Mouse (Mus musculus): ENCODE results near the gene Lrrc27. TPM values are rescaled to one million over a fixed set of nuclear protein-coding genes. Genes with fewer than 3 reads are reported as not detected.

Lrrc27 gene
- polyA plus RNA-seq, 1 experiment from 2014 or later = 5.1 TPM

DNA sequence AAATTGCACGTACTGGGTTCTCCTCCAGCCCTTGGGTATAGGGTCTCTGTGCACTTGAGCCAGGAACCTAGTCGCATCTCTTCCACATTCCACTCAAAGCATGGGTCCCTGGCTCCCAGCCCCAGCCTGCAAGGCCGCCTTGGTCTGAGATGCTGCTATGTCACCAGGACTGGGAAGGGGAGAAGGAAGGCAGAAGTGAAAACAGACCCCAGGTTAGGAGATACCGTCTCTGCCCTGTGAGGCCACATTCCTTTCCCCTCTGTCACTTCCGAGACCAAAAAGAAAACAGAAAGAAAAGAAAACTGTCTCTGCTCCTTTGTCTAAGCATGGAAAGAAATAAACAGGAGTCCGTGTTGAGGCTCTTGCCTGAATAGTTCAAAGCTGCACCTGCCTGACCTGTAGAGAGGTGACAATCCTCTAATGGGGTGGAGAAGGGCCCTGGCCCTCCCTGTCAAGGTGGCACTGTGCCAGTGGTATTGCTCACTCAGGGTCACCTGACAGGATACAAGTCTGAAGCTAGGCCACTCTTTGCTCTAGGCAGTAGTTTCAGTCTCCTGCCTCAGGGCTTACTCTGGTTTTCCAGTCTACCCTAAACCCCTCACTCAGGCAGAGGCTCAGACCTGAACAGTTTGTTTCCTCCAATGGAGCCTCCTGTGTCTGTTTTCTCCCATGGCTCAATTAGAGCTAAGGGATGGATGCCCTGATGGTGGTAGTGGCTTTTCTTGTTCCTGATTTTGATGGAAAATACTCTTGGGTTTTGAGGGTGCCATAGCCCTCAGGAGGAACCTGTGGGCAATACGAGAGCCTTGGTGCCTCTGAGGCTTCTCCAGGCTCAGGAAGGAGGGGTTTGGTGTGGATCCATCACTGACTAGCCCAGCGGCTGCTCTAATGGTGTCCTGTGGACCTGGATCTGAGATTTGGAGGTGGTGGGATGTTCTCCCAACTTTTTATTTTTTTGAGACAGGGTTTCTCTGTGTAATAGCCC lies 54.4 kb downstream of the Lrrc27 start:
- no peaks in the 10 kb centered on the region for H3K27me3 ChIP-seq (ENCODE audit: control insufficient read depth, insufficient read depth, low read length)
- peak; percentile 50; the same call in 1 of the 2 replicates for ATAC-seq (ENCODE audit: low FRiP score, low TSS enrichment)
- no peaks in the 10 kb centered on the region for H3K9me3 ChIP-seq (ENCODE audit: control insufficient read depth, low read length)
- TF ChIP-seq CTCF (IDR thresholded peaks at IDR 0.05; ENCODE audit: low read depth) = no peak
- TF ChIP-seq EP300 (optimal IDR thresholded peaks at IDR 0.05) = no peak
- H3K9ac ChIP-seq (ENCODE audit: low read length) = no peak overlapping the region
- DNase-seq (ENCODE audit: low spot score) = peak; percentile 72
- H3K4me1 ChIP-seq (replicated peaks; ENCODE audit: control insufficient read depth, insufficient read depth) = peaks cover 8% of the 10 kb centered on the region
- no peak overlapping the region for H3K4me2 ChIP-seq (replicated peaks; ENCODE audit: low read depth)
- H3K27ac ChIP-seq (replicated peaks) = no peak overlapping the region
- WGBS = 62% methylated on average over 8 of the region's 8 CpGs
- no peak overlapping the region for H3K4me3 ChIP-seq (ENCODE audit: low read depth, low read length)
- H3K36me3 ChIP-seq (ENCODE audit: control insufficient read depth, insufficient read depth, low read length) = no peaks in the 10 kb centered on the region; the same call in 1 of the 2 replicates

DNA sequence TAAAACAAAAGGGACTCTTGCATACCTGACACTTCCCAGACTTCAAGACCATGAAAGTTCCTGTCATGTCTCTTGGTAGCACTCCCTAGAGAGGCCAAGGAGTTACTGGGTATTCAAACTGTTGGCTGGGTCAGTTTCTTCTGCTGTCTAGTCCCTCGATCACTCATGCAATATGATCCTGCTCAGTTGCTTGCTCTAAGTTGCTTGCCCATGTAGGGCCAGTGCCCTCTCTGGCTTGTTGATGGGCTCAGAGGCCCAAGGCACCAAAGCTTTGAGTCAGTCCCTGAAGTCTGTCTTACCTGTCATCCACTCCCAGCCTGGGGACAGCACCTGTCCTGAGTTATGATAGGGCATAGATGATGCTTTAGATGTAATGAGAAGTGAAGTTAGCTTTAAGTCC lies 58.0 kb downstream of the Lrrc27 start:
- peaks cover 15% of the 10 kb centered on the region; the same call in 1 of the 2 replicates for H3K4me1 ChIP-seq (replicated peaks; ENCODE audit: control insufficient read depth, insufficient read depth)
- no peak overlapping the region for H3K9ac ChIP-seq (ENCODE audit: low read length)
- no peak for ATAC-seq (ENCODE audit: low FRiP score, low TSS enrichment)

DNA sequence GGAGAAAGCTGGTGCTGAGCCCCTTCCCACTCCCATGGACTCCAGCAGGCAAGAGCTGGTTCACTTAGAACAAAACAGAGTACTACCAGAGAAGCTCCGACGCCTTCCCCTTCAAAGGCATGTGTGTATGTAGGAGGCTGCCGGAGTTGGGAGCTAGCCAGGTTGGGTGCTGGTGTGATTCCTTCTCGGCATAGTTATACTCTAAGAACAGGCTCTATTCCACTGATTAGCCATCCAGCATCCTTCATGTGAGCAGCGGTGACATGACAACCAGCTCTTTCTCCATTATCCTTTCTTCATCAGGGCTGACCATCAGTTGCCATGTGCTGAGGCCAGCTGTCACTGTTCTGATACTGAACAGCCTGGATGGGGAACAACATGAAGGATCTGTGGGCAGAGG lies 59.1 kb downstream of the Lrrc27 start:
- TF ChIP-seq EP300 (optimal IDR thresholded peaks at IDR 0.05) (no peak), CTCF (IDR thresholded peaks at IDR 0.05; ENCODE audit: low read depth) (no peak)
- Histone ChIP-seq H3K36me3 (ENCODE audit: control insufficient read depth, insufficient read depth, low read length) (no peaks in the 10 kb centered on the region; the same call in 1 of the 2 replicates), H3K4me1 (replicated peaks; ENCODE audit: control insufficient read depth, insufficient read depth) (peaks cover 15% of the 10 kb centered on the region; the same call in 1 of the 2 replicates), H3K9me3 (ENCODE audit: control insufficient read depth, low read length) (no peaks in the 10 kb centered on the region), H3K27ac (replicated peaks) (peak overlapping the region; percentile 13; the same call in 1 of the 2 replicates), H3K9ac (ENCODE audit: low read length) (no peak overlapping the region), H3K4me2 (replicated peaks; ENCODE audit: low read depth) (no peak overlapping the region), H3K27me3 (ENCODE audit: control insufficient read depth, insufficient read depth, low read length) (no peaks in the 10 kb centered on the region), H3K4me3 (ENCODE audit: low read depth, low read length) (no peak overlapping the region)
- 40% methylated on average over 5 of the region's 5 CpGs for WGBS
- ATAC-seq (ENCODE audit: low FRiP score, low TSS enrichment) = no peak
- no peak for DNase-seq (ENCODE audit: low spot score)

More for the DNA sequence above, 58.0 kb downstream of the Lrrc27 start:
- H3K27me3 ChIP-seq (ENCODE audit: control insufficient read depth, insufficient read depth, low read length) = no peaks in the 10 kb centered on the region
- TF ChIP-seq CTCF (IDR thresholded peaks at IDR 0.05; ENCODE audit: low read depth) (no peak), EP300 (optimal IDR thresholded peaks at IDR 0.05) (no peak)
- H3K4me3 ChIP-seq (ENCODE audit: low read depth, low read length) = no peak overlapping the region
- no peak overlapping the region for H3K27ac ChIP-seq (replicated peaks)
- no peaks in the 10 kb centered on the region for H3K9me3 ChIP-seq (ENCODE audit: control insufficient read depth, low read length)
- H3K36me3 ChIP-seq (ENCODE audit: control insufficient read depth, insufficient read depth, low read length) = no peaks in the 10 kb centered on the region; the same call in 1 of the 2 replicates
- DNase-seq (ENCODE audit: low spot score) = no peak
- 88% methylated on average over 1 of the region's 1 CpGs for WGBS
- no peak overlapping the region for H3K4me2 ChIP-seq (replicated peaks; ENCODE audit: low read depth)

DNA sequence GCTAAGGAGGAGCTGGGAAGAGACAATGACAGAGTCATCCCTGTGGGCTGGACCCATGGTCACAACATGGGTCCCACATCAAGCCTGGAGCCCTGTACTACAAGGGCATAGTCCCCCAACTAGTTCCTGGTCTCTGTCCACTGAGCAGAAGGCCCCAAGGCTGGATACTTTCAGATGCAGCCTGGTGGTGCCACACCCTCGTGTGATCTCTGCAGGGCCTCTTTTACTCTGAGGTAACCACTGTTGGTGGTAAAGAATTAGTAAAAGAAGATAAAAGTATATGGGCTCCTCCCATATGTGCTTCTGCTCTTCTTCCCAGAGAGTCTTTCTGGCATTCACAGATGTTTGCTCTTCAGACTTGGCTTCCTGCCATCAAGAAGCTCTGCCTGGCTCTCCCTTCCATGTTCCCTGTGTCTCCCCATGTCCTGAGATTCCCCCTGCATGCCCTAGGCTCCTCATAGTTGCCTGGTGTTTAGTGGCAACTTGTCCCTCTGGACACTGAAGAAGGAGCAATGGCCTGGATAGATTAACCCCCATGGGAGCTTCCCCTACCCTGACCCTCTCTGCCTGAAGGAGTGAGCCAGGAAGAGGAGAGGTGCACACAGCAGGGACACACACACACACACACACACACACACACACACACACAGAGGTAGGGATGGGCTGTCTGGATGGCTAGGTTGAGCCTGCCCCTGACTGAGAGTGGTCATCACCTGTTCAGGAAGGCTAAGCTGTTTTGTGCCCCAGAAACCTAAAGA lies 60.0 kb downstream of the Lrrc27 start:
- peak overlapping the region; percentile 61 for H3K27ac ChIP-seq (replicated peaks)
- 9% methylated on average over 1 of the region's 1 CpGs for WGBS
- H3K9ac ChIP-seq (ENCODE audit: low read length) = no peak overlapping the region
- H3K27me3 ChIP-seq (ENCODE audit: control insufficient read depth, insufficient read depth, low read length) = no peaks in the 10 kb centered on the region
- H3K9me3 ChIP-seq (ENCODE audit: control insufficient read depth, low read length) = no peaks in the 10 kb centered on the region
- peak; percentile 8 for ATAC-seq (ENCODE audit: low FRiP score, low TSS enrichment)
- peaks cover 15% of the 10 kb centered on the region; the same call in 1 of the 2 replicates for H3K4me1 ChIP-seq (replicated peaks; ENCODE audit: control insufficient read depth, insufficient read depth)
- no peak overlapping the region for H3K4me3 ChIP-seq (ENCODE audit: low read depth, low read length)
- no peaks in the 10 kb centered on the region; the same call in 1 of the 2 replicates for H3K36me3 ChIP-seq (ENCODE audit: control insufficient read depth, insufficient read depth, low read length)
- peak; percentile 38 for DNase-seq (ENCODE audit: low spot score)
- H3K4me2 ChIP-seq (replicated peaks; ENCODE audit: low read depth) = no peak overlapping the region; the same call in 1 of the 2 replicates
- TF ChIP-seq EP300 (optimal IDR thresholded peaks at IDR 0.05) = no peak

DNA sequence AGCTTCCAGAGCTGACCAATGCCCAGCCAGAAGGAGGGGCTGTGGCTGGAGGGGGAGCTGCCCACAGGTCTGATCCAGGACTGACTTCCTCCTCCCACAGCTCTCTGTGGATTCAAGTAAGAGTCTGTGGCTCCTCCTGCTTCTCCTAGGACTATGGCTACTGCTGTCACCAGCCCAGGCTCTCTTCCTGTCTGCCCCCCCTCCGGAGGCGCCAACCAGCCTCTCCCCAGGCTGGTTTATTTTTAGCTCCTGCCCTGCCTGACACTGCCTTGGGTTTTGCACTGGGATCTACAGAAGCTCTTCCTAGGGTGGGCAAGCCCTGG lies 60.6 kb downstream of the Lrrc27 start:
- H3K27me3 ChIP-seq (ENCODE audit: control insufficient read depth, insufficient read depth, low read length) = no peaks in the 10 kb centered on the region
- no peaks in the 10 kb centered on the region for H3K36me3 ChIP-seq (ENCODE audit: control insufficient read depth, insufficient read depth, low read length)
- peaks cover 15% of the 10 kb centered on the region; the same call in 1 of the 2 replicates for H3K4me1 ChIP-seq (replicated peaks; ENCODE audit: control insufficient read depth, insufficient read depth)
- 10% methylated on average over 2 of the region's 2 CpGs for WGBS
- peak; percentile 89 for ATAC-seq (ENCODE audit: low FRiP score, low TSS enrichment)
- H3K27ac ChIP-seq (replicated peaks) = peak overlapping the region; percentile 61
- no peak for TF ChIP-seq EP300 (optimal IDR thresholded peaks at IDR 0.05)
- no peak for TF ChIP-seq CTCF (IDR thresholded peaks at IDR 0.05; ENCODE audit: low read depth)
- no peak overlapping the region for H3K9ac ChIP-seq (ENCODE audit: low read length)
- DNase-seq (ENCODE audit: low spot score) = peak; percentile 71
- no peak overlapping the region for H3K4me2 ChIP-seq (replicated peaks; ENCODE audit: low read depth)
- no peaks in the 10 kb centered on the region for H3K9me3 ChIP-seq (ENCODE audit: control insufficient read depth, low read length)
- no peak overlapping the region for H3K4me3 ChIP-seq (ENCODE audit: low read depth, low read length)
